Mouse (Mus musculus) midbrain, embryonic 13.5 days (tissue): Measurements from ENCODE around the gene Apold1. TPM values are rescaled to one million over a fixed set of nuclear protein-coding genes. Genes with fewer than 3 reads are reported as not detected.

Source experiments
- ATAC-seq: fragments of 200-750 bp; cut with Nextera tagmentation; 2 replicates; pipeline ENCODE4 v1.8.0; 2017; ENCODE audit warnings: mild to moderate bottlenecking, moderate TSS enrichment, moderate library complexity
- H3K27ac ChIP-seq: fragments of 300-500 bp; sonication (generic); 2 replicates; pipeline ENCODE4 v1.5.1; 2015; ENCODE audit warnings: inconsistent platforms, mild to moderate bottlenecking, moderate library complexity
- H3K27me3 ChIP-seq: fragments of 300-500 bp; sonication (generic); 2 replicates; pipeline ENCODE4 v1.6.1; 2015; ENCODE audit warnings: mild to moderate bottlenecking, inconsistent platforms
- H3K36me3 ChIP-seq: fragments of 300-500 bp; sonication (generic); 2 replicates; pipeline ENCODE4 v1.6.1; 2015; ENCODE audit warnings: mild to moderate bottlenecking, inconsistent platforms
- H3K4me1 ChIP-seq: fragments of 300-500 bp; sonication (generic); replicated peaks from 2 replicates; pipeline ENCODE4 v1.6.1; 2015; ENCODE audit warnings: inconsistent platforms
- H3K4me2 ChIP-seq: fragments of 300-500 bp; sonication (generic); replicated peaks from 2 replicates; pipeline ENCODE4 v1.6.1; 2015; ENCODE audit warnings: moderate library complexity, mild to moderate bottlenecking, inconsistent platforms
- H3K4me3 ChIP-seq: fragments of 300-500 bp; sonication (generic); replicated peaks from 2 replicates; pipeline ENCODE4 v1.5.1; 2015; ENCODE audit warnings: mild to moderate bottlenecking, inconsistent platforms
- H3K9ac ChIP-seq: fragments of 300-500 bp; sonication (generic); replicated peaks from 2 replicates; pipeline ENCODE4 v1.6.1; 2015; ENCODE audit warnings: mild to moderate bottlenecking, inconsistent platforms
- H3K9me3 ChIP-seq: fragments of 300-500 bp; sonication (generic); 2 replicates; pipeline ENCODE4 v1.6.1; 2016; ENCODE audit warnings: mild to moderate bottlenecking, inconsistent platforms
- WGBS: fragments of 180-500 bp; shearing (Covaris S2); methylation state at CpG from one replicate; pipeline ENCODE4 v1.1.7; 2015; 5-methylcytosine and 5-hydroxymethylcytosine counted together
- polyA plus RNA-seq: library from polyadenylated mRNA; unstranded; fragments of >200 nt; fragmentation: Nextera tagmentation; extraction: Ambion mirVana; gene quantifications from 2 replicates; pipeline ENCODE4 v1.2.1, GENCODE M21; 2015

Gene Apold1
- polyA plus RNA-seq, 1 experiment from 2014 or later = 3.7 TPM

- no peak overlapping the region for H3K27ac ChIP-seq
- no peaks in the 10 kb centered on the region for H3K27me3 ChIP-seq
- ATAC-seq = no peak
- H3K36me3 ChIP-seq = no peaks in the 10 kb centered on the region
- 90% methylated on average over 5 of the region's 5 CpGs for WGBS
- no peak overlapping the region for H3K4me3 ChIP-seq
- H3K9ac ChIP-seq = no peak overlapping the region
- H3K4me1 ChIP-seq = no peaks in the 10 kb centered on the region
- no peaks in the 10 kb centered on the region for H3K9me3 ChIP-seq
- no peak overlapping the region for H3K4me2 ChIP-seq
Observed at GRCm38 (mm10) chr6:134951364-134951763, 30.2 kb upstream of the Apold1 start.

- H3K4me1 ChIP-seq = no peaks in the 10 kb centered on the region
- ATAC-seq = no peak
- H3K36me3 ChIP-seq = no peaks in the 10 kb centered on the region
- no peaks in the 10 kb centered on the region for H3K27me3 ChIP-seq
- H3K4me2 ChIP-seq = no peak overlapping the region
- no peak overlapping the region for H3K9ac ChIP-seq
- no peak overlapping the region; the same call in 1 of the 2 replicates for H3K27ac ChIP-seq
- H3K9me3 ChIP-seq = no peaks in the 10 kb centered on the region
- 79% methylated on average over 11 of the region's 11 CpGs for WGBS
- H3K4me3 ChIP-seq = no peak overlapping the region
Observed at GRCm38 (mm10) chr6:134953976-134954375, 27.5 kb upstream of the Apold1 start.

- Histone ChIP-seq H3K4me2 (no peak overlapping the region), H3K9ac (no peak overlapping the region), H3K9me3 (no peaks in the 10 kb centered on the region), H3K27ac (no peak overlapping the region), H3K36me3 (no peaks in the 10 kb centered on the region), H3K4me1 (peaks cover 16% of the 10 kb centered on the region), H3K4me3 (no peak overlapping the region), H3K27me3 (no peaks in the 10 kb centered on the region)
- ATAC-seq = no peak
- WGBS = 76% methylated on average over 4 of the region's 4 CpGs
Observed at GRCm38 (mm10) chr6:134956388-134956787, 25.1 kb upstream of the Apold1 start.

GRCm38 (mm10) chr6:134961286-134961685 is 20.2 kb upstream of the Apold1 start:
- no peak overlapping the region for H3K4me2 ChIP-seq
- 50% methylated on average over 5 of the region's 5 CpGs for WGBS
- no peaks in the 10 kb centered on the region for H3K9me3 ChIP-seq
- no peak overlapping the region for H3K9ac ChIP-seq
- no peaks in the 10 kb centered on the region for H3K36me3 ChIP-seq
- H3K4me3 ChIP-seq = no peak overlapping the region
- no peak for ATAC-seq
- peaks cover 26% of the 10 kb centered on the region for H3K4me1 ChIP-seq
- H3K27ac ChIP-seq = no peak overlapping the region
- H3K27me3 ChIP-seq = no peaks in the 10 kb centered on the region

- H3K36me3 ChIP-seq = no peaks in the 10 kb centered on the region
- H3K4me3 ChIP-seq = no peak overlapping the region
- WGBS = 54% methylated on average over 9 of the region's 9 CpGs
- no peak overlapping the region for H3K4me2 ChIP-seq
- no peak overlapping the region for H3K9ac ChIP-seq
- no peak for ATAC-seq
- no peaks in the 10 kb centered on the region for H3K9me3 ChIP-seq
- peak overlapping the region; percentile 10; the same call in 1 of the 2 replicates for H3K27ac ChIP-seq
- H3K27me3 ChIP-seq = no peaks in the 10 kb centered on the region
- H3K4me1 ChIP-seq = peaks cover 26% of the 10 kb centered on the region
Observed at GRCm38 (mm10) chr6:134961858-134962517, 19.5 kb upstream of the Apold1 start.

- ATAC-seq = no peak
Observed at GRCm38 (mm10) chr6:134962518-134962893, 19.0 kb upstream of the Apold1 start.

GRCm38 (mm10) chr6:134963910-134964309 is 17.6 kb upstream of the Apold1 start:
- Histone ChIP-seq H3K36me3 (no peaks in the 10 kb centered on the region), H3K9ac (no peak overlapping the region), H3K27me3 (no peaks in the 10 kb centered on the region), H3K9me3 (no peaks in the 10 kb centered on the region), H3K27ac (no peak overlapping the region), H3K4me1 (peaks cover 26% of the 10 kb centered on the region), H3K4me2 (no peak overlapping the region), H3K4me3 (no peak overlapping the region)
- ATAC-seq = no peak
- 69% methylated on average over 2 of the region's 2 CpGs for WGBS

More at GRCm38 (mm10) chr6:134962518-134962893, 19.0 kb upstream of the Apold1 start:
- no peak overlapping the region for H3K9ac ChIP-seq
- no peaks in the 10 kb centered on the region for H3K36me3 ChIP-seq
- no peak overlapping the region for H3K4me3 ChIP-seq
- peak overlapping the region; percentile 10; the same call in 1 of the 2 replicates for H3K27ac ChIP-seq
- WGBS = 37% methylated on average over 5 of the region's 5 CpGs
- H3K4me2 ChIP-seq = no peak overlapping the region
- no peaks in the 10 kb centered on the region for H3K9me3 ChIP-seq
- H3K4me1 ChIP-seq = peaks cover 26% of the 10 kb centered on the region
- H3K27me3 ChIP-seq = no peaks in the 10 kb centered on the region

- H3K27me3 ChIP-seq = no peaks in the 10 kb centered on the region
- H3K27ac ChIP-seq = no peak overlapping the region
- no peak overlapping the region for H3K4me2 ChIP-seq
- 88% methylated on average over 5 of the region's 5 CpGs for WGBS
- peaks cover 8% of the 10 kb centered on the region for H3K4me1 ChIP-seq
- ATAC-seq = no peak
- no peak overlapping the region for H3K9ac ChIP-seq
- no peak overlapping the region for H3K4me3 ChIP-seq
- H3K36me3 ChIP-seq = no peaks in the 10 kb centered on the region
- no peaks in the 10 kb centered on the region for H3K9me3 ChIP-seq
Observed at GRCm38 (mm10) chr6:134966681-134967080, 14.8 kb upstream of the Apold1 start.

- WGBS = 95% methylated on average over 1 of the region's 1 CpGs
- H3K4me1 ChIP-seq = no peaks in the 10 kb centered on the region
- H3K4me3 ChIP-seq = no peak overlapping the region
- H3K27me3 ChIP-seq = no peaks in the 10 kb centered on the region
- no peak overlapping the region for H3K9ac ChIP-seq
- no peaks in the 10 kb centered on the region for H3K36me3 ChIP-seq
- no peak for ATAC-seq
- H3K9me3 ChIP-seq = no peaks in the 10 kb centered on the region
- H3K27ac ChIP-seq = no peak overlapping the region
- H3K4me2 ChIP-seq = no peak overlapping the region
Observed at GRCm38 (mm10) chr6:134968326-134968725, 13.2 kb upstream of the Apold1 start.

GRCm38 (mm10) chr6:134969498-134969897 is 12.0 kb upstream of the Apold1 start:
- Histone ChIP-seq H3K9ac (no peak overlapping the region), H3K4me3 (no peak overlapping the region), H3K9me3 (no peaks in the 10 kb centered on the region), H3K4me2 (no peak overlapping the region), H3K27ac (no peak overlapping the region), H3K27me3 (no peaks in the 10 kb centered on the region), H3K4me1 (no peaks in the 10 kb centered on the region), H3K36me3 (no peaks in the 10 kb centered on the region)
- no peak for ATAC-seq
- WGBS = 96% methylated on average over 2 of the region's 2 CpGs

GRCm38 (mm10) chr6:134972096-134972495 is 9.4 kb upstream of the Apold1 start:
- no peaks in the 10 kb centered on the region for H3K36me3 ChIP-seq
- 66% methylated on average over 4 of the region's 4 CpGs for WGBS
- no peaks in the 10 kb centered on the region for H3K9me3 ChIP-seq
- no peak for ATAC-seq
- H3K27me3 ChIP-seq = no peaks in the 10 kb centered on the region
- H3K9ac ChIP-seq = no peak overlapping the region
- H3K4me1 ChIP-seq = peaks cover 8% of the 10 kb centered on the region
- H3K4me3 ChIP-seq = no peak overlapping the region
- no peak overlapping the region for H3K4me2 ChIP-seq
- H3K27ac ChIP-seq = no peak overlapping the region

GRCm38 (mm10) chr6:134976628-134977027 is 4.9 kb upstream of the Apold1 start:
- H3K4me3 ChIP-seq = no peak overlapping the region
- no peaks in the 10 kb centered on the region for H3K36me3 ChIP-seq
- no peak overlapping the region for H3K4me2 ChIP-seq
- no peaks in the 10 kb centered on the region for H3K27me3 ChIP-seq
- H3K9ac ChIP-seq = no peak overlapping the region
- H3K9me3 ChIP-seq = no peaks in the 10 kb centered on the region
- WGBS = 64% methylated on average over 6 of the region's 6 CpGs
- H3K27ac ChIP-seq = no peak overlapping the region
- ATAC-seq = peak; percentile 19; the same call in 1 of the 2 replicates
- peaks cover 18% of the 10 kb centered on the region for H3K4me1 ChIP-seq
